Mouse (Mus musculus) lung, postnatal 4 days (tissue): ENCODE data around the gene Klhl35.
A peak's percentile ranks its signal among the peaks of the same experiment; 100 is the strongest.

ENCODE experiments used
- DNase-seq, 2 experiments: peaks; one replicate each; pipeline ENCODE4 v3.0.0; 2021

Klhl35 gene

DNA sequence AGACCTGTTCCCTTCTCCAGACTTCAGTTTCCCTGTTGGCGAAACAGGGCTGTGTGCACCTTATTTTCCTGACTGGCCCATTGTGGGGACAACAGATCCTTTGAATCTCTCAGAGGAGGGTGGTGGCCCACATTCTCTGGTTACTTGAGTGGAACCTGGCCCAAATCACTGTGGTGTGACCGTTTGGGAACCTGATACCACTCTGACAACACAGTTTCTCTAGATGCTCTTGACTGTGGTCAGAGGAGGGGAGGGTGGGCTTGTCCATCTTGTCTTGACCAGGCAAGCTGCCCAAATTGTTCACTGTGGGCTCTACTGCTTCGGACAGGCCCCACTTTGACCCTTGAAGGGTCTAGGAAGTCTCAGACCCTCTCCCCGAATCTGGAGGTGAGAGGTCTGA is 11.8 kb upstream of the Klhl35 start:
- DNase-seq = no peak

DNA sequence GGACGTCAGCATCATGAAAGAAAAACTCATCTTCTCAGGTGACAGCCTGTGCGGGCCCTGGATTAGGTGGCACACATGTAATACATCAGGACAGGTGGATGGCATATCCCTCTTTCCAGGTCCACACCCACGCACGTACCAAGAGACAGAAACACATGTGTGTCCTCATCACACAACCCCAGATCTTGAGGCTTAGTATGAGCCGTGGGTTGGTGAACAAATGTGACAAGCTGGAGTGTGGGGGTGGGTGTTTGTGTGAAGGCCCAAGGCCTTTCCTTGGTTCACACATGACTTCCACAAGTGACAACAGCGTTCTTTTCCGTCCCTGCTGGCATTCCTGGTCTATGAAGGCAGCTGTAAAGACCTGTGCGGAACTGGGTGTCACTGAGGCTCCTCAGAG is 7.0 kb upstream of the Klhl35 start:
- no peak for DNase-seq

DNA sequence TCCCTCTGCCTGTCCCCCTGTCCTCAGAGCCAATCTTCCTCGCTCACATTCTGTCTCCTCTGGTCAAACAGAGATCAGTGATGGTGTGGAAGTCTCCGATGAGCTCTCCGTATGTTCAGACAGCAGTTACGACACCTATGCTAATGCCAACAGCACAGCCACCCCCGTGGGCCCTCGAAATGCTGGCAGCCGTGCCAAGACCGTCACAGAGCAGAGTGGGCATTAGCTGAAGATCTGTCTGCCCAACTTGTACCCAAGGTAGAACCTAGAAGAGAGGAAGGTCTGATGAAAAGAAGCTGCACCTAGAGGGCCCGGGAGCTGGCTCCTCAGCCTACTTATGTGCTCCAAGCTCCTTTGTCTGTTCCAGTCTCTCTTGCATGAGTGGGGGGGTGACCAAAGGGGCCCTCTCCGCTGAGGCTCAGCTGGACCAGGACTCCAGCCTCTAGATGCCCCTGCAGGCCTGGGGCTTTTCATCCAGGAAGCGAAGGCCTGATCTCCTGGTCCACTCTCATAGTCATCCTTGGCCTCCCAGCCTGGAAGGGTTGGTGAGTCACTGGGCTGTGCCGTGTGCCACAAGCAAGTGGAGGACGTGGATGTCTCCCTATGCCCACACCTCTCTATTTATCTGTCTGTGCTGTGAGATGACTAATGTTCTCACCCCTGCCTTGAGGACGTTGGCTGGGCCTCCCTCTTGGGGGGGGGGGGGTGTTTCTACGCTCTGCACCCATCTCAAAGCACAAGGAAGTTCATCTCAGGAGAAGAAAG is 5.7 kb upstream of the Klhl35 start:
- DNase-seq = no peak

DNA sequence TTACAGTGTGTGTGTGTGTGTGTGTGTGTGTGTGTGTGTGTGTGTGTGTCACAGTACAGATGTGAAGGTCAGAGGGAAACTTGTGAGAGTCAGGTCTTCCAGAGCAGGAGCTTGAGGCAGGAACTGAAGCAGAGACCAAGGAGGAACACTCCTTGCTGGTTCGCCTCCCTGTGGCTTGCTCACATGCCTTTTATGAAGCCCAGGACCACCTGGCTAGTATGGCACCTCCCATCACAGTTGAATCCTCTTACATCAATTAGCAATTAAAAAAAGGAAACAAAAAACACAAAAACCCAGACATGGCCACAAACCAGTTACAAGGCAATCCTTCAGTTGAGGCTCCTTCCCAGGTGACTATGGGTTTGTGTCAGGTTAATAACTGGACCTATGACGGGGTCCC is 2.7 kb upstream of the Klhl35 start:
- DNase-seq = no peak

DNA sequence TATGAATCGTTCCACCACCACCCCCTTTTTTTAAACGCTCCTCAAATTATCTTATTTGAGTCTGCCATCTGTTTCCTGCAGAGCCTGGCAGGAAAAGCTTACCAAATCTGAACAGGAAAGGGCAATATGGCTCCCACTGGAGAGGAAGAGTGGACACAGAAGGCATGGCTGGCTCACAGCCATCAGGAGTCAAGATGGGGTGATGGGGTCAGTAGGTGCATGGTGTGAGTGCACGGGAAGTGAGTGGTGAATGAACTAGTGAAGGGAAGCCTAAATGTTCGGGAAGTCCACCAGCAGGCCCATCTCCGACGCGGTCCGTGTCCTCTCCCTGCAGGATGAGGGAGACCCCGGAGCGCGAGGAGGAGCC is 2.1 kb downstream of the Klhl35 start:
- peak; percentile 73 to 82 for DNase-seq

DNA sequence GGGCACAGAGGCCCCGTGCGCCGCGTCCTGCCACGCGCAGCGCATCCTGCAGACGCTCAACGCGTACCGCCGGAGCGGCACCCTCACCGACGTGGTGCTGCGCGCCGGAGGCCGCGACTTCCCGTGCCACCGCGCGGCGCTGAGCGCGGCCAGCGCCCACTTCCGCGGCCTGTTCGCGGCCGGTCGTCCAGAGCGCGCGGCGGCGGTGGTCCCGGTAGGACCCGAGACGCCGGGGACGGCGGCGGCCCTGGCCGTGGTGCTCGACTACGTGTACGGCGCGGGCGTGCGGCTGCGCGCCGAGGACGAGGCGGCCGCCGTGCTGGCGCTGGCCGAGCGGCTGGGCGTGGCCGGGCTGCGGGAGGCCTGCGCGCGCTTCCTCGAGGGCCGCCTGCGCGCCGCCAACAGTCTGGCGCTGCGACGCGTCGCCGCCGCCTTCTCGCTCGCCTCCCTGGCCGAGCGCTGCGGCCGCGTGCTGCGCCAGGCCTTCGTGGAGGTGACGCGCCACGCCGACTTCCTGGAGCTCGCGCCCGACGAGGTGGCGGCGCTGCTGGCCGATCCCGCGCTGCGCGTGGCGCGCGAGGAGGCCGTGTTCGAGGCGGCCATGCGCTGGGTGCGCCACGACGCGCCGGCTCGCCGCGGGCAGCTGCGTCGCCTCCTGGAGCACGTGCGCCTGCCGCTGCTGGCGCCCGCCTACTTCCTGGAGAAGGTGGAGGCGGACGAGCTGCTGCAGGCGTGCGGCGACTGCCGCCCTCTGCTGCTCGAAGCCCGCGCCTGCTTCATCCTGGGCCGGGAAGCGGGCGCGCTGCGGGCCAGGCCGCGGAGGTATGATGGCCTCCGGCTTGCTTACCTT is 2.7 kb downstream of the Klhl35 start:
- DNase-seq = peak; percentile 86 to 94

DNA sequence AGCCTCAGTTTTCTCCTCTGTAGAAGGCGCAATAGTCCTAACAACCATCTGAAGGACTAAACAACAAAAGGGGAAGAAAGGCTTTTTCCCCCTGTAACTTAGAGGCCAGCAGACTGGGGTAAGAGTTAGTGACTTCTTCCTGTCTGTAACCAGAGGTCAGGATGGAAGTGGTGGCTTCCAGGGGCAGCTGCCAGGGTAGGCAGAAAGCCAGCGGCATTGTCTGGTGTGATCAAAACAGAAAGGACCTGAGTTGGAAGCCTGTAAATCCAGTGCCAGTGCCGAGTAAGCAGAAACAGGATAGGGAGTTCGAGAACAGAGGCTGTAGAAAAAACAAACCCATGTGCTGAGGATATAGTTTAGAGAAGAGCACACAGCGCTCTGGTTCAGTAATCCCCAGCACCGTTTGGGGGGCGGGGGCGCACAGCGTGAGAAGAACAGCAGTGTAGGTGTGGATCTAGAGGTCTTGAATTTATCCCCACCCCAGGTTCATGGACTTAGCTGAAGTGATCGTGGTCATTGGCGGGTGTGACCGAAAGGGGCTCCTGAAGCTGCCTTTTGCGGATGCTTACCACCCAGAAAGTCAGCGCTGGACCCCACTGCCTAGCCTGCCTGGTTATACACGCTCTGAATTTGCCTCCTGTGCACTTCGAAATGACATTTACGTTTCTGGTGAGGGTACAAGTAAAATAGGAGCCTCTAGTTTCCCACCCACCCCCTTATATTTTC is 4.0 kb downstream of the Klhl35 start:
- DNase-seq = peak; percentile 65 to 83

DNA sequence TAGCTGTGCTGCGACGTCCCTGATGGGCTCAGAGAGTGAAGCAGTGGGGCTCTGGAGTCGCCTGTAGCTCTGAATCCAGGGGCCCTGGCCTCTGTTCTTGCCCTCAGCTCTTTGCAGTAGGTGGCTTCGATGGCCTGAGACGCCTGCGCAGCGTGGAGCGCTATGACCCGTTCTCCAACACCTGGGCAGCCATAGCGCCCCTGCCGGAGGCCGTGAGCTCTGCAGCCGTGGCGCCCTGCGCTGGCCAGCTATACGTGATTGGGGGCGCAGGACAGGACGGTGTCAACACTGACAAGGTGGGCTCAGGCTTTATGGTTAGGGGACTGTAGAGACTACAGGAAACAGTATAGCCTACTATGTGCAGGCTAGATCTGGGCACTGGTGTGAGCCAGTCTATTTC is 5.8 kb downstream of the Klhl35 start:
- no peak for DNase-seq

DNA sequence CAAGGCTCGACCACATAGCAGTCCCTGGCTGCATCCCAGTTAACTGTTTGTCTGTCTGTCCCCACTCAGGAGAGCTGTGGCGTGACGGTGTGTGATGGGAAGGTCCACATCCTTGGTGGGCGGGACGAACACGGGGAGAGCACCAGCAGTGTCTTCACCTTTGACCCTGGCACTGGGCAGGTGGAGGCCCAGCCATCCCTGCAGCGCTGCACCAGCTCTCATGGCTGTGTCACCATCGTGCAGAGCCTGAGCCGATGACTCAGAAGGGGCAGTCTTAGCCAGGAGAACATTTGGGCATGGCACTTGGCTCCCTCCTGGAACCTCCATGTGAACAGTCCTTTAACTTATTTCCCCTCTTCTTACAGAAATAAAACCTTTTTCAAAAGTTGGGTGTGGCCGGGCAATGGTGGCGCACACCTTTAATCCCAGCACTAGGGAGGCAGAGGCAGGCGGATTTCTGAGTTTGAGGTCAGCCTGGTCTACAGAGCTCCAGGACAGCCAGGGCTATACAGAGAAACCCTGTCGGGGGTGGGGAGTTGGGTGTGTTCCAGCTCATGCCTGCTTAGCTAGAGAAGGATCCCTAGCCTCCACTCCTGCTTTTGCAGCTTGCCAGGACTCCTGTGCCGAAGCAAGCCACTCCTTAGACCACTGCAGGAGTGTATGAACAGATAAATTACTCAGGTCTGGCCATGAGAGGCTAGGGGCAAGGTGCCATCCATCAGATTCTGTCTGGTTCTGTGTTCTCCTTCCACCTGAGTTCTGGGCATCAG is 8.0 kb downstream of the Klhl35 start:
- peak; percentile 20 to 45 for DNase-seq

DNA sequence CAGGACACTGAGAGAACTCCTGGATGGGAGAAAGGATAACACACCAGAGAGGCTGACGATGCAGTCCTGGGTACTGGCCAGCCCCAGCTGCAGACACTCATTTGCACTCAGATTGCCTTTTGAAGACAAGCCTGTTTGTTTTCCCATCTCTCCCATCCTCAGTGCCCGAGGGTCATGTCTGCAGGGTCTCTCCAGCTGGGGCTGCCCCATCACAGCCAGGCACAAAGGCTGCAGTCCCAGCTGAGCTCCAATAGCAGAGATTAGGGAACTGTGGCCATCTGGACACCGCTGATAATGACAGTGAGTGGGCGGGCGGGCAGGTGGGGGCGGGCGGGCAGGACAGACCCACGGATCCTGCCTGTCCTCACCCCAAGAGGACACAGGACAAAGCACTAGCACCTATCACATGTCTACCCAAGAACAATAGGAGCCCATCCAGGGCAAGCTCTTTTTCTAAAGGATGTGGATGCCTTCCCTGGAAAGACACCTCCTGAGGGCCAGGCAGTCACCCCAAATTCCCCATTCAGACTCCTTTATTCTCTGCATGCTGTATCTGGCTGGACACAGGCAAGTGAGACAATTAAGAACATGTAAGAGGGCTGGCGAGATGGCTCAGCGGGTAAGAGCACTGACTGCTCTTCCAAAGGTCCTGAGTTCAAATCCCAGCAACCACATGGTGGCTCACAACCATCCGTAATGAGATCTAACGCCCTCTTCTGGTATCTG is 9.2 kb downstream of the Klhl35 start:
- DNase-seq = peak; percentile 66 to 89

DNA sequence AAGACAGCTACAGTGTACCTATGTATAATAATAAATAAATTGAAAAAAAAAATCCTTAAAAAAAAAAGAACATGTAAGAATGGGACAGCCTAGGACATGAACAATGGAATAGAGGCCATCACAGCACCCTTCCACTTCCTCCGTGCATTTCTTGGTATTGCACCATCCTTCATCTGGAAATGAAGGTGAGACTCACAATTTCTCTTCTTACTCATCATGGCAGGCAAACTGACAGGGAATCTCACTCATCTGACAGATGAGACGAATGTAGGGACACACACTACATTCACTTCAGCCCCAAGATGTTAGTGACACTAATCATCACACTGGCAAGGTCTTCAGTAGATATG is 9.7 kb downstream of the Klhl35 start:
- no peak for DNase-seq

DNA sequence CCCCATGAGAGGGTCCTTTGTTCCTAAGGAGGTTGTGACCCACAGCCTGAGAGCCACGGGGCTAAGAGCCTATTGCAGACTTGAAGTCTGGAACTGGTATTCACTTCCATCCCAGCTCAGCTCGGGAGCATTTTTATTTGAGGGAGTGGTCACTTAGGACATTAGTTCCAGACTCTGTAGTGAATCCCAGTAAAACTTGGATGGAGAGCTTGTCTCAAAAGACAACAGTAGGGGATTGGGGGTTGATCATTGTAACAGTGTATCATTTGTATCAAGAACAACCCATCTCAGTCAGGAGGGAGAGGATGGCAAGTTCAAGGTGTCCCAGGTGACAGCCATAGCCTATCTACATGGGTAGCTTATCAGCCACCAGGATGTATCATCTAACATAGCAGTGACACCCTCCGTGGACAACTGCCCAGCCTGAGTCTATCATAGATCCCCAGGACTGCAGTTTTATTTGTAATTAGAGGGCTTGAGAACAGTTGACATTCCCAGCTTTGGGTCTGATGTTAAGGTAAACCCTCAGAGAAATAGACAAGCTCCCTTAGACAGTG is 10.8 kb downstream of the Klhl35 start:
- no peak for DNase-seq

DNA sequence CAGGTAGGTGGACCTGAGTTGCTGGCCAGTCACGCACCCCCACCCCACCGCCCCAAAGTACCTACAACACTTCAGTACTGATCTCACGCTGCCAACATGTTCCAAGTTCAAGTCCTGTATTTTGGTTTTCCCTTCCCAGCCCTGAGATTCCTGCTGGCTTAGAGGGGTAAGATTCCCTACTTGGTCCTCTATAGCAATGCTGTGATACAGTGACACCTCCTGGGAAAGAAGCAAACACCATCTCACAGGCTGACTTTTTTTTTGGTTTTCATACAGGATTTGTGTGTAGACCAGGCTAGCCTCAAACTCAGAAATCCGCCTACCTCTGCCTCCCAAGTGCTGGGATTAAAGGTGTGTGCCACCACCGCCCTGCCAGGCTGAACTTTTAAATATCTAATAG is 11.4 kb downstream of the Klhl35 start:
- DNase-seq = no peak

DNA sequence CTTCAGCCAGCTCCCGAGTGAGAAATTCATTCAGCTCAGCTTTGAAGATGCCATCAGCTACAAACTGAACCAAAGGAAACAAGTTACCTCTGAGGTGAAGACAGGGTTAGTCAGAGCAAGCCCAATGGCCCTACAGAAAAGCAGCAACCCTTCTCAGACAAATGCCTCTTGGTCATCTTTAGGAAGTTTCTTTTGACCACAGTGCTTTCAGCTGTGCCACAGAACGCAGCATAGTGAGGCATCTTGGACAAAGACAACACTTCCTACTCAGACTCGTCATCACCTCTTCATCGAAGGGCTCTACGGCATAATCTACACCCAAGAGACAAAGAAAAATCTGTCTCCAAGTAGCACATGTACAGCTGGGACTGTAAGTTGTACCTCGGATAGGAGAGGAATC is 16.8 kb downstream of the Klhl35 start:
- no peak for DNase-seq

DNA sequence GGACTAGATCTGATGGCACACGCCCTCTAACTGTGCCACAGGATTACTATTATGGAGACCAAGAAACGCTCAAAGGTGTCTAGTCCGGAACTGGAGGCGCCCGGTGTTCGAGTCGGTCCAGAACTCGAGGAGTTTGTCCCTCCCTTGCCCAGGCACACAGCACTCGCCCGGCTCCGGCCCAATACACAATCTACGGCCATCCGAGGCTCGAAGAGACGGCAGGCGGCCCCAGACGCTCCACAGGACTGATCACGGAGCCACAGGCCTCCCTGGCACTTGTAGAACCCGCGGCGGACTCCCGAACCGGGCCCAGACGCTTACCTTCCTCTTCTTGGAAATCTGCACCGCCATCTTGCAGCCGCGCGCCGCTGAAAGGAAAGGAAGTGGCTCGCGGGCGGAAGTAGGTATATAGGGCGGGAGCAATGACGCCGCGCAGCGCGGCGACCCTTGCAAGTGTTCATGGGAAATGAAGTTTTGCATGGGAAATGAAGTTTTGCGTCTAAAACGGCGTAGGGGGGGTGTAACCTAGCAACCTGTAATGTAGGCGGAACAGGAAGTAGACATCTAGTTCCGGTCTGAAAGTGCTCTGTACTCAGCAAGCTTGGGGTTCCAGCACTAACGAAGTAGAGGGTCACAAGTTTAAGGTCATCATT is 17.6 kb downstream of the Klhl35 start, which contains the start of gene Rps3:
TSS of gene Rps3 (minus strand) at position 468 of the 653 bp plus-strand sequence.
- peak; percentile 95 to 96 for DNase-seq

DNA sequence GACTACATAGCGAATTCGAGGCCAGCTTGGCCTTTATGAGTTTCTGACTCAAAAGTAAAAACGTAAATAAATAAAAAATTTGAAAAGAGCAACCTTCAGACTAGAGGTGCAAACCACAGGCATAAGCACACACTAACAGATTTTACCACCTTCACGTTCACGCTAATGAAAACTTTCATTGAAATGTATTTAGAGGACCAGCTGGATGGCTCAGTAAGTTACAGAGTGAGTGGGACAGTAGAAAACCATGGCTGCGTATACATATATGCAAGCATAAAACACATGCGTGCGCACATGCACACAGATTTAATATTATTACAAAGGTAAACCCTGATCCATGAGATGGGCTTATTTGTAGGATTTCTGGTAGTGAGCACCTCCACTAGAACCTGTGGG is 18.1 kb downstream of the Klhl35 start:
- no peak for DNase-seq

DNA sequence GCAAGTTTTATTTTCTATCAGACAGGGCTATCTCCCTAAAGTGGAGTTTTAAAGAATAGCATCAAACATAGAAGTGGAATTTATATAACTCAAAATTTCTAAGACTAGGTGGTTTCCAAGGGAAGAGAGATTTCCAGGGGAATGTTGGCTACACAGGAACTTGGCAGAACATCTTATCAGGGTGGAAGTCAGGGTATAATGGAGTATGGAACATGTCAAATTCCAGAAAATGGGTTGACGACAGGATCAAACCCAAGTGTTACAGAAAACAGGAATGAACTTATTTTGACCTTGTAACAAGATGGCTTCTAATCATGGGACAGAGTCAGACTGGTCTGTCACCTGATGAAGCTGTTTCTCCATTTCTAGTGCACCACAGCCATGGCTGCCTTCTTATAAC is 18.9 kb downstream of the Klhl35 start:
- DNase-seq = no peak

DNA sequence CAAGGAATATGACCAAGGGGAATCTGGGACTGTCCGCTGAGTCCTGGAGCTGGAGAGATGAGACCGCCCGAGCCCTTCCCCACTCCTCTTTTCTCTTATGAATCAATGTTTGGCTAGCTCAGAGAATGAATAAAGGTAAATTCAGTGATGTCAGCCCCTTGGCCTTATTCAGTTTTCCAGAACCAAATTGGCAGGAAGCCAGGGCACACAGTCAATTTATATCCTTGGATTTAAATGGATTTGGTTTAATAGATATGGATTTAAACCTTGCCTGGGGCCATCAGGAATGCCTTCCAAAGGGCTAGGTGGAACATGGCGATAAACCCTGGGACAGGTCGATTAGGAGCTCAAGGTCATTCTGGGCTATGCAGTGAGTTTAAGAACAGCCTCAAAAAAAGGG is 23.9 kb downstream of the Klhl35 start:
- no peak for DNase-seq

DNA sequence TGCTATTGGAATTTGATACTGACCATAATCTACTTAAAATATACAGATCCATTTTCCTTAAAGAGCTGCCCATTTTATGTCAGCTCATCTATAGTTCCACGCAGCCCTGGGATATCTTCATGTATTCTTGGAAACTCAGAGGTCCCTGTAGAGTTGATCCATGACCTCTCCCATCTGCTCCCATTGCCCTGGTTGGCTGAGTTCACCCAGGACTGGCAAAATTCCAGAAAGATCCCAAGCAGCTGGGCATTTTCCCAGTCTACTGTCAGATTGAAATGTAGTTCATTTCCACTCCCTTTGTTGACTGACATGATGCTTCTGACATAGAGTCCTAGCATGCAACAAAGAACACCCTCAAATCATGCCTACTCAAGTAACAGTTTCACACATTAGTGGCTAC is 33.3 kb downstream of the Klhl35 start:
- DNase-seq = peak; percentile 49 to 72

DNA sequence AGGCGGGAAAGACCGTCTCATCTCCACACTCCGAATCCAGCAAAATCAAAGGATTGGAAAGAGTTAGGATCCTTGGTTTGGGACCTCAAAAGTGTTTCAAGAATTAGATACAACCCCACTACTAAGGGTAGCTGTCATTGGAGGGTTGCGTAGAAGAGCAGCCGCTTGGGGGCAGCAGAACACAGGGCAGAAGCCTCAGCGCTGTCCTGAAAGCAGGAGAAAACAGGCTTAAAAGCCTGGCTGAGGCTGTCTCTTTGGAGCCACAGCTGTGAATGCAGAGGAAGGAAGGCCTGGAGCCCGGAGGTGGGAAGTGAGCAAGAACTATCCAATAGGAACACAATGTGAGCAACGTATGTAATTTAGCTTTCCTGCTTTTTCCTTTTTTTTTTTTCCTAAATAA is 34.4 kb downstream of the Klhl35 start:
- peak; percentile 86 for DNase-seq

DNA sequence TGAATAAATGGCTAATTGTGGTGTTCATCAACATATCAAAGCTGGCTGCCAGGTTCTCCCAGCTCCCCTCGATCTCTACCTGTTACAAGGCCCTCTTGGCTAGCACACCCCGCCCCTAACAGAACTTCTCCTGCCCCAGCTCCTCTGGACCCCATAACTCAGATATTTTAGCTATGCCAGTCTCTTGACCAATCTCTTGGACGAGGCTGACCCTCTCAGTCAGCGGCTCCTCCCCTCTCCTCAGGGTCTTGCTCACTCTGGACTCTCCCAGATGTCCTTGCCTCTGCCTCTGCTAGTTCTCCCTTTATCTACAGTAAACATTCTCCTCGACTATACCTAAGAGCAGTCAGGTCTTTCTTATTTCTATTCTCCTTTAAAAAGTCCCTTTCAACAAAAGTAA is 34.9 kb downstream of the Klhl35 start:
- peak in 1 of 2 experiments; percentile 54 for DNase-seq
